Mouse (Mus musculus): ENCODE measurements around the gene Sh3bp4. TPM values are rescaled to one million over a fixed set of nuclear protein-coding genes. Genes with fewer than 3 reads are reported as not detected.

The Sh3bp4 gene
- polyA plus RNA-seq, 1 experiment from 2014 or later: 22.4 TPM

GRCm38 (mm10) chr1:89193576-89193975 lies 123.4 kb downstream of the Sh3bp4 start:
- no peaks in the 10 kb centered on the region for H3K36me3 ChIP-seq (ENCODE audit: control insufficient read depth, insufficient read depth, low read length)
- ATAC-seq (ENCODE audit: insufficient number of reproducible peaks, insufficient read depth, low FRiP score, low read depth): no peak
- H3K4me1 ChIP-seq (ENCODE audit: control insufficient read depth, insufficient read depth, low read length): 0 out of 2 replicates have a peak, but pooled peaks cover 5% of the 10 kb centered on the region
- H3K4me2 ChIP-seq (replicated peaks; ENCODE audit: low read depth, low read length): no peak overlapping the region
- no peak overlapping the region for H3K27ac ChIP-seq (ENCODE audit: low read length)
- H3K9me3 ChIP-seq (ENCODE audit: control insufficient read depth, low read depth, low read length): no peaks in the 10 kb centered on the region
- no peaks in the 10 kb centered on the region for H3K27me3 ChIP-seq (ENCODE audit: control insufficient read depth, insufficient read depth, low read length)
- H3K9ac ChIP-seq (replicated peaks; ENCODE audit: low read depth, low read length): no peak overlapping the region
- whole genome bisulfite sequencing: 67% methylated on average over 7 of the region's 7 CpGs
- H3K4me3 ChIP-seq (ENCODE audit: low read depth, low read length): no peak overlapping the region

GRCm38 (mm10) chr1:89195827-89196712 lies 125.9 kb downstream of the Sh3bp4 start:
- H3K27me3 ChIP-seq (ENCODE audit: control insufficient read depth, insufficient read depth, low read length): no peaks in the 10 kb centered on the region
- H3K9ac ChIP-seq (replicated peaks; ENCODE audit: low read depth, low read length): no peak overlapping the region
- H3K4me2 ChIP-seq (replicated peaks; ENCODE audit: low read depth, low read length): no peak overlapping the region
- no peaks in the 10 kb centered on the region for H3K9me3 ChIP-seq (ENCODE audit: control insufficient read depth, low read depth, low read length)
- H3K36me3 ChIP-seq (ENCODE audit: control insufficient read depth, insufficient read depth, low read length): no peaks in the 10 kb centered on the region
- ATAC-seq (ENCODE audit: insufficient number of reproducible peaks, insufficient read depth, low FRiP score, low read depth): 0 out of 2 replicates have a peak, but pooled peaks have one; percentile 78
- H3K4me1 ChIP-seq (ENCODE audit: control insufficient read depth, insufficient read depth, low read length): 0 out of 2 replicates have a peak, but pooled peaks cover 5% of the 10 kb centered on the region
- 53% methylated on average over 12 of the region's 12 CpGs for WGBS
- no peak overlapping the region for H3K27ac ChIP-seq (ENCODE audit: low read length)
- H3K4me3 ChIP-seq (ENCODE audit: low read depth, low read length): no peak overlapping the region
